ENCODE assay signal across 21 mouse cellular contexts in genomic region chr2:168864905-168865304, GRCm38 (mm10).
"Had no signal": no experiment of that assay in that cellular context is flagged by ENCODE, and none has a peak within 500 bp of the region (broad histone marks: within the 10 kb centered on the region; RNA-seq: fewer than 3 reads in every experiment).

No protein-coding gene starts in this region.

- H3K27me3 ChIP-seq: limb, embryonic 12.5 days; limb, embryonic 15.5 days; liver, embryonic 12.5 days; liver, embryonic 15.5 days; midbrain, embryonic 12.5 days; midbrain, embryonic 15.5 days; neural tube, embryonic 12.5 days; neural tube, embryonic 15.5 days had no signal

- H3K4me2 ChIP-seq: limb, embryonic 12.5 days; limb, embryonic 15.5 days; liver, embryonic 12.5 days; liver, embryonic 15.5 days; midbrain, embryonic 12.5 days; midbrain, embryonic 15.5 days; neural tube, embryonic 12.5 days; neural tube, embryonic 15.5 days had no signal

- H3K9me3 ChIP-seq: limb, embryonic 12.5 days; limb, embryonic 15.5 days; liver, embryonic 12.5 days; liver, embryonic 15.5 days; megakaryocyte, embryonic 14.5 days; midbrain, embryonic 12.5 days; midbrain, embryonic 15.5 days; neural tube, embryonic 12.5 days; neural tube, embryonic 15.5 days had no signal

- H3K9ac ChIP-seq: limb, embryonic 12.5 days; limb, embryonic 15.5 days; liver, embryonic 12.5 days; liver, embryonic 15.5 days; midbrain, embryonic 12.5 days; midbrain, embryonic 15.5 days; neural tube, embryonic 12.5 days; neural tube, embryonic 15.5 days had no signal

- H3K27ac ChIP-seq: limb, embryonic 12.5 days; limb, embryonic 15.5 days; liver, embryonic 12.5 days; liver, embryonic 15.5 days; midbrain, embryonic 12.5 days; midbrain, embryonic 15.5 days; neural tube, embryonic 12.5 days; neural tube, embryonic 15.5 days had no signal

- ATAC-seq: liver, embryonic 12.5 days; lung, postnatal 0 days; midbrain, embryonic 15.5 days had no signal

- DNase-seq: kidney, adult 18-20 months; kidney, adult 9 months; kidney, postnatal 10 days; kidney, postnatal 36 days; left cerebral cortex, postnatal 4 days; lung, adult 2 months; lung, postnatal 36 days; right cerebral cortex, adult 18-20 months; right cerebral cortex, postnatal 14 days; right cerebral cortex, postnatal 4 days; thymus, postnatal 25 days had no signal

- H3K4me1 ChIP-seq: liver, embryonic 15.5 days; megakaryocyte, embryonic 14.5 days had no signal

- H3K4me3 ChIP-seq: limb, embryonic 12.5 days; limb, embryonic 15.5 days; liver, embryonic 12.5 days; liver, embryonic 15.5 days; megakaryocyte, embryonic 14.5 days; midbrain, embryonic 12.5 days; midbrain, embryonic 15.5 days; neural tube, embryonic 12.5 days; neural tube, embryonic 15.5 days had no signal

- H3K36me3 ChIP-seq: limb, embryonic 12.5 days; limb, embryonic 15.5 days; liver, embryonic 12.5 days; liver, embryonic 15.5 days; midbrain, embryonic 12.5 days; midbrain, embryonic 15.5 days; neural tube, embryonic 12.5 days; neural tube, embryonic 15.5 days had no signal
